Mouse (Mus musculus) spleen, embryonic (tissue): Measurements from ENCODE around the gene Rnf43.

Experiments used
- CTCF ChIA-PET: fragments of 350-600 bp; sonication (Branson Sonifier 250); formaldehyde crosslinking; loops from one replicate; lab custom pipeline; 2022; lab: Charles Lee

The Rnf43 gene

GRCm38 (mm10) chr11:87743691-87744090, 81.2 kb downstream of the Rnf43 start:
- CTCF ChIA-PET: no interaction called here

DNA sequence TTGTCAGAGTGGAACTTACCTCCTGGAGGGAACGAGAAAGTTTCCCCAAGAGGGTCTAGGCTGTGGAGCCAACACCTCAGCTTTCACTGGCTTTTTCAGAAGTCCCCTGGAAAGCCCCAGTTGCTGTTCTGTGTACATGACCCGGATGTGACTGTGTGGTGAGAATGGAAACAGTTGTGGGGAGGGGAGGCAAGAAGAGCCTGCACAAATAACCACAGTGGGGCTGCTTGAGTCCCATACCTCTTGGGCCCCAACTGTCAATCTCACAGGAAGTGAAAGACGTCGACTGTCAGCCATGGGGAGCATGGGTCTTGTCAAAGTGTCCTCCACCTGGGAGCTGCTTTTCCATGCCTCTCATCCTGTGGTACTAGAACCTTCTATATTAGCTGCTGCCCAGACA, 82.4 kb downstream of the Rnf43 start:
- CTCF ChIA-PET: interaction anchor here (1.2 to 2.0 kb wide), 2 partner anchors 10 to 11 kb away, joined by 5 to 8 read pairs; no protein-coding TSS in a partner anchor

DNA sequence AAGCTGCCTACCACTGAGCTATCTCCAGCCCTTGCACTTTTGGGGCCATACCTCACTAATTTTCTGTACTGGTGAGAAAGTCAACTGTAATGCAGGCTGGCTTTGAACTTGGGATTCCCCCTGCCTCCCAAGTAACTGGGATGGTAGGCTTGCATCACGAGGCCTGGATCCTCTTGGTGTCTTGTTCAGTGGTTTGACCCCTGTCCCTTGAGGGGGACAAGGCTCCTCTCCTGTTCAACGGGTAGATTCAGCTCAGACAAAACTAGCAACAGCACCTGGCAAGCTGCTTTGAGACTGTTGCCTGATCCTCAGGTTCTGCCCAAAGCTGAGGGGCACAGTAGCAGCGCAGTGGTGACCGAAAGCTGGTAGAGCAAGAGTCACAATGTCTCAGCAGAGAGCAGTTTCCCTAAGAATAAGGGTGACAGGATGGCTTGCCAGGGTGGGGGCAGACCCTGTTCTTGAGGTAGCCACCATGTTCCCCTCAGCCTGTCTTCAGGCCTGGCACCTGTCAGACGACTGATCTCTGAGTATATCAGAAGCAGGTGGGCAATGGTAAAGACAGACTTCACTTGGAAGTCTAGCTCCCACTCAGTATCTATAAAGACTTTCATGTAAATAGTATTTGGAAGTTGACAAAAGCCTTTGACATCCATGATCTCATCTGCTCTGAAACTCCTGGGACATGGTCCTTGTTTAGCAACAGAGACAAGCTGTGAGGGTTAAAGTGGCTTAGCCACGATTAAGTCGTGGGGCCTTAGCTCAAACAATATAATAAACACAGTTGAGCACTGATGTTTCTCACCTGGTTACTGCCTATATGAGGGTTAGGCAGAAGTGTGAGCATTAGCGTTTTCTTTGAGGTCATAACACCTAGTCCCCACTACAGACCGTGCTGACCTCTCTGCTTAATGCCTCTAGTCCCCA, 83.4 kb downstream of the Rnf43 start:
- CTCF ChIA-PET: interaction anchor here (1.2 to 2.0 kb wide), 2 partner anchors 10 to 11 kb away, joined by 5 to 8 read pairs; no protein-coding TSS in a partner anchor

DNA sequence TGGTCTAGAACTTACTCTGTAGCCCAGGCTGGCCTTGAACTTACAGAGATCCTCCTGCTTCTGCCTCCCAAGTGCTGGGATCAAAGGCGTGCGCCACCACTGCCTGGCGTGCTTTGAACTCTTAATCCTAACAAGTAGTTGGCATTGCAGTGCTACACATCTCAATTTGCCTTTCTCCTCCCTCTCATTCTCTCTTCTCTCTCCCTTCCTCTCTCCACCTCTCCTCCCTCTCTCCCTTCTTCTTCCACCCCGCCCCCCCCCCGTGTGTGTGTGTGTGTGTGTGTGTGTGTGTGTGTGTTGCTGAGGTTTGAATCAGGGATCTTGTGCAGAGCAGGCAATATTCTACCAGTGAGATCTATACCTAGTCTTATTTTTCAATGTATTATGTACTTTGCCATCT, 84.8 kb downstream of the Rnf43 start:
- CTCF ChIA-PET: no interaction called here

GRCm38 (mm10) chr11:87747716-87748115, 85.2 kb downstream of the Rnf43 start:
- CTCF ChIA-PET: no interaction called here

DNA sequence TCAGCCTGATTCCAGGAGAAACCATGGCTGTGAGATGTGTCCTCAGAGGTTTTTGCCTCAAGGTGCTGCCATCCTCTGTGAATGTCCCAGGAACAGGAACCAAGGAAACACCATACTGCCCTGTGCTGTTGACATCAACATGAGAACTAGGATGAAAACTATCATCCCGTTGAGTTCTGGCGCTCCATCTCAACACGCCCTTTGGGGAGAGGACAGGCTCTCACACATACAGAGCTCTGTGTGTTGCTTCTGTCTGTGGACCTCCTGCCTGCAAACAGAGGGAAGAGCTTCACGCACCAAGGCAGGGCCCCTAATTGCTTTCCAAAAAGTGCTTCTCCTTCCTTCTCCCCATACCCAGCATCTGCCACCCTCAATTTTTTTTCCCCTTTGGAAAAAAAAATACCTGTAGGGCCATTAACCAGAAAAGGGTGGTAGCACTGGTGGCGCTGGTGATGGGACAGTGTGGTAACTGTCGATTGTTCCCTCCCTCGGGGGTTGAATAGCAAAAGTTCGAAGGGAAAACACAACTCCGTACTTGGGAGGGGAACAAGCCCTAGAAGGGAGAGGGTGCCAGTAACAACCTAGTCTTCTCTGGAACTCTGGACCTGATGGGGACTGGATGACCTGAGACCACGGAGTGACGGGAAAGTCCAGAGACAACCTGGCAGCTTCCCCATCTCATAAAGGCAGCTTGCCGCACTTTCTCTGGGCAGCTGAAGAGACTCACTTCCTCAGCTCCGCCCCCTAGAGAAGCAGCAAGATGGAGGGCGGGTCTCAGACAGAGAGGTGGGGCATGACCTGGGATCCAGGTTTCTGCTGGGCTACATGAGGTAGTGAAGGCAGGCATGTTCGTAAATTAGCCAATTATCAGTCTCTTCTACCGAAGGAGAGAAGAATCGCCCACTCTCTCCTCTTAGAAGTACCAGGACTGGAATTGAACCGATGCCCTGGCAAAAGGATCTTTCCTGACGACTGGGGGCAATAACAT, 85.9 kb downstream of the Rnf43 start:
- CTCF ChIA-PET: no interaction called here

- CTCF ChIA-PET: no interaction called here
These were observed 86.9 kb downstream of the Rnf43 start for GRCm38 (mm10) chr11:87749192-87750042.

DNA sequence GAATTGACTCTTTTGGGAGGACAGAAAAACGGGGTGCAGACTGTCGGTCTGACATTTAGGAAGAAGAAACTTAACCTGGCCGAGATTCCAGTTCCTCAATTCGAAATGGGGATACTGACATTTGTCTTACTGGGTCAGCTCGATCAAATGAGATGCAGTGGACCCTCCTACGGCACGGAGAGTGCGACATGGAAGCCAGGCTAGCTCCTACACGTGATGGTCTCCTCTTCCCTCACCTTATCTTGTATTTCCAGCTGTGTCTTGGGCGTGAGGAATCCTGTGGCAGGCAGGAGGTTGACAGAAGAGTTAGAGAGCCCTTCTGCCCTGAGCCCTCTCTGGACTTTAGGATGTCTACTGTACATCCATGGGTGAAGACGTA, 87.5 kb downstream of the Rnf43 start:
- CTCF ChIA-PET: no interaction called here

DNA sequence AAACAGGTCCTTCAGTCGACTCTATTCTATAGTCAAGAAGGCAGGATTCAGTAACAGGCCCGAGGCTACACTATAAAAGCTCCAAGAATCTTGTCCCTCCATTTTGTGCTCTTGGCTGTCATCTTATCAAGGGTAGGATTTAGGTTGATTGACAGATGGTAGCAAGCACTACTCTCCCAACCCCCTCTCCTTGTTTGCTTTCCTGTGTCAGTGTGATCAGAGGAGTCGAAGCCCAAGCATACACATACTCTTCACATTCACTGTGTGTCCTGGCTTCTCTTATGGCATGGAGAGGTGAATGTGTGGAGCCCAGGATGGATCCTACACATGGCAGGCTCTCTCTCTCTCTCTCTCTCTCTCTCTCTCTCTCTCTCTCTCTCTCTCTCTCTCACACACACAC, 88.0 kb downstream of the Rnf43 start:
- CTCF ChIA-PET: no interaction called here

- CTCF ChIA-PET: no interaction called here
These were observed 88.5 kb downstream of the Rnf43 start for GRCm38 (mm10) chr11:87751031-87751430.

DNA sequence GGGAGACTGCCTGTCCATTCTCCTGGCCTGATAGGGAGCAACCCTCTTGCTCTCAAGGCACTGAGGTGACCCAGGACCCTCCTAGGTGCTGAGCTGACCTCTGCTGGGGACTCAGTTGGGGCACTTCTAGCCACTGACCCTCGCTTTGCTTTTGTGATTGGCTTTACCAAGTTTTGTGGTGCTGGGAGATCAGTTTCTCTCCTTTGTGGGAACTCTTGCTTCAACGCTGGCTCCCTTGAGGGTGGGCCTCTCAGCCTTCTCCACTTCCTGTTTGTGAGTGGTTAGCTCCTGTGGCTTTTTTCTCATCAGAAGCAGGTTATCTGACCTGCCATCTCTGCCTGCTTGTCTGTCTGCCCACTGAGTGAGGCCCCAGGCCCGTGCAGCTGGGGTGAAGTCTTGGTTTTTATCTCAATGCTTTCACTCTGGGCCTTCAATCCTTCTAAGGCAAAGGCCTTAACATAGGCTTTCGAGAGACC, 89.0 kb downstream of the Rnf43 start:
- CTCF ChIA-PET: no interaction called here

- CTCF ChIA-PET: no interaction called here
These were observed 89.8 kb downstream of the Rnf43 start for GRCm38 (mm10) chr11:87752307-87752706.

GRCm38 (mm10) chr11:87753255-87753654, 90.7 kb downstream of the Rnf43 start:
- CTCF ChIA-PET: interaction anchor here (0.5 kb wide), 1 partner anchor 1792 kb away, joined by 5 read pairs; no protein-coding TSS in a partner anchor

DNA sequence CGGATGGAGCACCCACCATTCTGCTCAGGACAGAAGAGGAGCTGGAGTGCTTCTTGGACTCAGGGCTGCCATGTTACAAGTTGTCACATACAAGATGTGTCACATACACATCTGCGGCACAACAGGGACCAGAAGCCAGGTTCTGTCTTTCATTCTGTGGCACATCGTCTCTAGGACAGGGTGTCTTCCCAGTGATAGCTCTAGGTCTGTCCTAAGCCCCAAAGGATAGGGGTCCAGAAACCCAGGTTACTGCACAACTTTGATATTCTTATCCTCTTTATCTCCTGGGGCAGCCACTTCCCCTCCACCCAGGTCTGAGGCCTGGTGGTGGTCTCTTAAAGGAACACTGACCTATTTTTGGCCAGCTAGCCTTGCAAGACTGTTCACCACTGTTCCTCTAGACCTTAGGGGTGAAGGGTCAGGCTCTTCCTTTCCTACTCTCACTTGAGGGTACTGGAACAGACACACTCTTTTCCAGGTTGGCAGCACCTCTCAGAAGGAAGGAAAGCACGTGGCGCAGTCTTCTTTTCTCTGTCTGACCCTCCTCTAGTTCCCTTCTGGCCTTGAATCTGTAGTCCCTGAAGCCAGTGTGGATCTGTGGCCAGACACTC, 91.5 kb downstream of the Rnf43 start:
- CTCF ChIA-PET: interaction anchor here (0.5 kb wide), 1 partner anchor 1792 kb away, joined by 5 read pairs; no protein-coding TSS in a partner anchor

GRCm38 (mm10) chr11:87754603-87755002, 92.1 kb downstream of the Rnf43 start:
- CTCF ChIA-PET: no interaction called here

- CTCF ChIA-PET: interaction anchor here (1.4 kb wide), 1 partner anchor 10 kb away, joined by 8 read pairs; no protein-coding TSS in a partner anchor
These were observed 93.0 kb downstream of the Rnf43 start for GRCm38 (mm10) chr11:87755360-87756017.

DNA sequence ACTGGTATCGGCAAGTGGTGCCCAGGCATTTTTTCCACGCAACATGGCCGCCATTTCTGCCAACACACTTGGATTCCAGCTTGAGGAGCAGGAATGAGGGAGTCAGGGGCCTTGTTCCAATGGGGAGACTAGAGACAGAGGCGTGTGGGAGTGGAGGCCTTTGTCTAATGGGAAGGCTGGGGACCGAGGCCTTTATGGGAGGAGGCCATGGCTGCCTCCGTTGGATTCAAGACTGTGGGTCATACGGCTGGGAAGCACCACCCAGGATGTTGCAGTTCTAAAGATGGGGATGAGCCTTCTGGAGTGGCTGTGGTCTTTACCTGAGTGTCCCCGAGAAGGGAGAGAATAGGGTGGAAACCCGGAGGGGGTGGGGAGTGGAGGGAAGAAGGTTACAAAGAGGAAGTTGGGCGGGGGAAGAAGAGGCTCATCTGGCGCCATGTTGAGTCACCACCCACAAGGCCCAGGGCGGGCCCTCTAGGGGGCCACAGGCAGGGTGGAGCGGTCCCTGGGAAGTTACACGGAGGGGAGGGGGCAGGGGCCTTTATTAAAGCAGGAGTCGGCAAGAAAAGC, 93.8 kb downstream of the Rnf43 start:
- CTCF ChIA-PET: interaction anchor here (1.4 kb wide), 1 partner anchor 11 kb away, joined by 8 read pairs; no protein-coding TSS in a partner anchor

DNA sequence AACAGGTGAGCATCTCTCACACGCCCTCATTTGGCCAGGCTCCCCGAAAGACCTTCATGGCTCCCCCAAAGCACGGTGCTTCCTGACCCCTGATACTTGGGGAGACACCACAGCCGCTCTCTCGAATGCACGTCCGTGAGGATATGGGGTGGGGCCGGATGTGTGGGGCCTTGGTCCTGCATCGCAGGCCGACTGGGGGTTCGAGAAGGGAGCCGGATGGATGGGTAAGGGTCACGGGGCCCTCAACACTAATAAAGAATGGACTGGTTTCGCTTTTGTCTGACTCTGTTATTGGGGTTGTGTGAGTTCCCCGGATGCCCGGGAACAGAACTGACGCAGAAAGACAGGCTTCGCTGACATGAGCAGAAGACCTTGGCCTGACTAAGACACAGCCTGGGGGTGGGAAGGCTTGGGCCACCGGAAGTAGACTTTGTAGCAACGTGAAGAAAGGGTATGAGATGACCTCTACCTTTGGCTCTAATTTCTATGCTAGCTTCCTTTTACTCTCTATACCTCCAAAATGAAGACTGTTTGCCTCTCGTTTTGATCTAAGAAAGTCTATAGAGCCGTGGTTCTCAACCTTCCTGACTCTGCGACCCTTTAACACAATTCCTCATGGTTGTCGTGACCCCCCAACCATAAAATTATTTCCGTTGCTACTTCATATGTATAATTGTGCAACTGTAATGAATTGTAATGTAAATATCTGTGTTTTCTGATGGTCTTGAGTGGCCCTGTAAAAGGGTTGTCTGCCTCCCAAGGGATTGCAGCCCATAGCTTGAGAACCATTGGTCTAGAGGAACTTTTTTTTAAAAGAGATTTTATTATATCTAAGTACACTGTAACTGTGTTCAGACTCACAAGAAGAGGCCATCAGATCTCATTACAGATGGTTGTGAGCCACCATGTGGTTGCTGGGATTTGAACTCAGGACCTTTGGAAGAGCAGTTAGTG, 94.8 kb downstream of the Rnf43 start:
- CTCF ChIA-PET: interaction anchor here (0.6 kb wide), 1 partner anchor 18 kb away, joined by 3 read pairs; no protein-coding TSS in a partner anchor
